Mouse (Mus musculus) bone marrow, adult 2 months (tissue): ENCODE results near the gene Bcl7a. TPM values are rescaled to one million over a fixed set of nuclear protein-coding genes. Genes with fewer than 3 reads are reported as not detected.

ENCODE experiments used
- H3K27ac ChIP-seq: fragments of 200-500 bp; 2 replicates; pipeline ENCODE4 v1.5.1; 2012; ENCODE audit warnings: low read depth, mild to moderate bottlenecking, control low read depth, inconsistent platforms, low read length; ENCODE audit not compliant: control insufficient read depth, poor library complexity, insufficient read depth
- H3K4me1 ChIP-seq: fragments of 200-500 bp; 2 replicates; pipeline ENCODE4 v1.6.1; 2011; ENCODE audit warnings: low read length; ENCODE audit not compliant: control insufficient read depth, insufficient read depth
- H3K4me3 ChIP-seq: fragments of 200-500 bp; replicated peaks from 2 replicates; pipeline ENCODE3; 2011; ENCODE audit warnings: mild to moderate bottlenecking, low read depth, low read length, control low read depth; ENCODE audit not compliant: control insufficient read depth
- CTCF ChIP-seq: fragments of 200-500 bp; IDR thresholded peaks from 2 replicates; pipeline ENCODE4 v1.5.1; 2011; ENCODE audit warnings: low read length, control low read depth; ENCODE audit not compliant: control insufficient read depth, insufficient read depth
- POLR2A ChIP-seq: fragments of 200-500 bp; IDR thresholded peaks from 2 replicates; pipeline ENCODE4 v1.6.1; 2011; ENCODE audit warnings: low read depth, mild to moderate bottlenecking, control low read depth, low read length, borderline replicate concordance; ENCODE audit not compliant: control insufficient read depth
- WGBS: fragments of 180-500 bp; shearing (Covaris S2); methylation state at CpG from one replicate; pipeline ENCODE4 v1.1.7; 2018; 5-methylcytosine and 5-hydroxymethylcytosine counted together
- polyA plus RNA-seq: library from polyadenylated mRNA; stranded (reverse); fragments of >200 nt; gene quantifications from 2 replicates; pipeline ENCODE4 v1.2.4, GENCODE M21; 2011; ENCODE audit warnings: low replicate concordance; ENCODE audit not compliant: missing spikeins, insufficient read depth, insufficient read length

The Bcl7a gene
- 17.5 and 30.6 TPM in 2 replicates for polyA plus RNA-seq

GRCm38 (mm10) chr5:123343707-123344627 lies at the start of gene Bcl7a:
TSS of gene Bcl7a (plus strand) at chr5:123343834.
- Histone ChIP-seq H3K4me3 (peak within 1 kb of the TSS; percentile 73), H3K4me1 (peaks cover 1% of the 10 kb centered on the region), H3K27ac (peak within 1 kb of the TSS; percentile 89)
- TF ChIP-seq POLR2A = peak; percentile 74; the same call in 1 of the 2 replicates
- TF ChIP-seq CTCF = no peak
- WGBS = under 1% methylated on average over 69 of the region's 69 CpGs

GRCm38 (mm10) chr5:123294653-123295052 lies 49.0 kb upstream of the Bcl7a start:
- Histone ChIP-seq H3K4me3 (no peak overlapping the region), H3K27ac (no peak overlapping the region), H3K4me1 (peaks cover 2% of the 10 kb centered on the region)
- WGBS = 75% methylated on average over 9 of the region's 9 CpGs
- TF ChIP-seq POLR2A (no peak), CTCF (no peak)

GRCm38 (mm10) chr5:123296224-123296806 lies 47.3 kb upstream of the Bcl7a start:
- H3K4me1 ChIP-seq = peaks cover 2% of the 10 kb centered on the region
- no peak for TF ChIP-seq POLR2A
- peak; percentile 53; the same call in 1 of the 2 replicates for TF ChIP-seq CTCF
- no peak overlapping the region for H3K27ac ChIP-seq
- 73% methylated on average over 12 of the region's 12 CpGs for WGBS
- no peak overlapping the region for H3K4me3 ChIP-seq

GRCm38 (mm10) chr5:123296972-123297754 lies 46.5 kb upstream of the Bcl7a start:
- H3K4me3 ChIP-seq = no peak overlapping the region
- WGBS = 71% methylated on average over 23 of the region's 23 CpGs
- peaks cover 2% of the 10 kb centered on the region for H3K4me1 ChIP-seq
- TF ChIP-seq POLR2A (no peak), CTCF (no peak)
- H3K27ac ChIP-seq = no peak overlapping the region

GRCm38 (mm10) chr5:123297830-123298229 lies 45.8 kb upstream of the Bcl7a start:
- Histone ChIP-seq H3K4me3 (no peak overlapping the region), H3K27ac (no peak overlapping the region), H3K4me1 (peaks cover 2% of the 10 kb centered on the region)
- WGBS = 76% methylated on average over 7 of the region's 7 CpGs
- TF ChIP-seq POLR2A (no peak), CTCF (no peak)

- TF ChIP-seq POLR2A (no peak), CTCF (peak; percentile 45)
- Histone ChIP-seq H3K4me1 (peaks cover 2% of the 10 kb centered on the region), H3K27ac (no peak overlapping the region), H3K4me3 (no peak overlapping the region)
- 87% methylated on average over 6 of the region's 6 CpGs for WGBS
Observed at GRCm38 (mm10) chr5:123298526-123298925, 45.1 kb upstream of the Bcl7a start.

GRCm38 (mm10) chr5:123300496-123301034 lies 43.1 kb upstream of the Bcl7a start:
- Histone ChIP-seq H3K27ac (no peak overlapping the region), H3K4me3 (no peak overlapping the region), H3K4me1 (peaks cover 2% of the 10 kb centered on the region)
- 86% methylated on average over 8 of the region's 8 CpGs for WGBS
- TF ChIP-seq POLR2A (no peak), CTCF (no peak)
